Mouse (Mus musculus): ENCODE data around the gene Itga3. TPM values are rescaled to one million over a fixed set of nuclear protein-coding genes. Genes with fewer than 3 reads are reported as not detected.

Itga3 gene
- 1.1 TPM for polyA plus RNA-seq (2014; fragmentation: Illumina TruSeq; extraction: RNeasy Lipid Tissue Mini Kit (QIAGEN cat#74804); ENCODE audit: low read depth, low replicate concordance)

GRCm38 (mm10) chr11:95076536-95077111 is at the start of gene Itga3:
Gene Itga3 (minus strand): TSS chr11:95076801.

GRCm38 (mm10) chr11:95119990-95120632 is 43.5 kb upstream of the Itga3 start, which contains the start of gene Dlx3:
Gene Dlx3 (plus strand): TSS chr11:95120119.

GRCm38 (mm10) chr11:95041139-95041609 is 35.4 kb downstream of the Itga3 start, which contains the start of gene Pdk2:
Gene Pdk2 (minus strand): TSS chr11:95041354.

GRCm38 (mm10) chr11:95009629-95010014 is 67.0 kb downstream of the Itga3 start, which contains the start of gene Samd14:
Gene Samd14 (plus strand): TSS chr11:95009879.

Other genes with a start within 250 kb of the Itga3 start
- 7.6 TPM for gene Col1a1, start 140.6 kb downstream of the Itga3 start, polyA plus RNA-seq (2014; fragmentation: Illumina TruSeq; extraction: RNeasy Lipid Tissue Mini Kit (QIAGEN cat#74804); ENCODE audit: low read depth, low replicate concordance)
- gene Hils1, start 109.2 kb downstream of the Itga3 start, polyA plus RNA-seq (2014; fragmentation: Illumina TruSeq; extraction: RNeasy Lipid Tissue Mini Kit (QIAGEN cat#74804); ENCODE audit: low read depth, low replicate concordance), result not detected
- not detected for gene Sgca, start 100.5 kb downstream of the Itga3 start, polyA plus RNA-seq (2014; fragmentation: Illumina TruSeq; extraction: RNeasy Lipid Tissue Mini Kit (QIAGEN cat#74804); ENCODE audit: low read depth, low replicate concordance)
- 21.6 TPM for gene Ppp1r9b, start 85.8 kb downstream of the Itga3 start, polyA plus RNA-seq (2014; fragmentation: Illumina TruSeq; extraction: RNeasy Lipid Tissue Mini Kit (QIAGEN cat#74804); ENCODE audit: low read depth, low replicate concordance)
- gene Samd14, start 66.9 kb downstream of the Itga3 start, polyA plus RNA-seq (2014; fragmentation: Illumina TruSeq; extraction: RNeasy Lipid Tissue Mini Kit (QIAGEN cat#74804); ENCODE audit: low read depth, low replicate concordance), result not detected
- gene Pdk2, start 35.4 kb downstream of the Itga3 start, polyA plus RNA-seq (2014; fragmentation: Illumina TruSeq; extraction: RNeasy Lipid Tissue Mini Kit (QIAGEN cat#74804); ENCODE audit: low read depth, low replicate concordance), result 4.2 TPM
- gene Dlx3, start 43.3 kb upstream of the Itga3 start, polyA plus RNA-seq (2014; fragmentation: Illumina TruSeq; extraction: RNeasy Lipid Tissue Mini Kit (QIAGEN cat#74804); ENCODE audit: low read depth, low replicate concordance), result not detected
- gene Dlx4, start 69.5 kb upstream of the Itga3 start, polyA plus RNA-seq (2014; fragmentation: Illumina TruSeq; extraction: RNeasy Lipid Tissue Mini Kit (QIAGEN cat#74804); ENCODE audit: low read depth, low replicate concordance), result not detected
- gene Tac4, start 184.7 kb upstream of the Itga3 start, polyA plus RNA-seq (2014; fragmentation: Illumina TruSeq; extraction: RNeasy Lipid Tissue Mini Kit (QIAGEN cat#74804); ENCODE audit: low read depth, low replicate concordance), result not detected
- 44.8 TPM for gene Kat7, start 233.4 kb upstream of the Itga3 start, polyA plus RNA-seq (2014; fragmentation: Illumina TruSeq; extraction: RNeasy Lipid Tissue Mini Kit (QIAGEN cat#74804); ENCODE audit: low read depth, low replicate concordance)